Mouse (Mus musculus): ENCODE data around the gene Robo3. TPM values are rescaled to one million over a fixed set of nuclear protein-coding genes. Genes with fewer than 3 reads are reported as not detected.

Gene Robo3
- polyA plus RNA-seq, 1 experiment from 2014 or later: 20.5 TPM

DNA sequence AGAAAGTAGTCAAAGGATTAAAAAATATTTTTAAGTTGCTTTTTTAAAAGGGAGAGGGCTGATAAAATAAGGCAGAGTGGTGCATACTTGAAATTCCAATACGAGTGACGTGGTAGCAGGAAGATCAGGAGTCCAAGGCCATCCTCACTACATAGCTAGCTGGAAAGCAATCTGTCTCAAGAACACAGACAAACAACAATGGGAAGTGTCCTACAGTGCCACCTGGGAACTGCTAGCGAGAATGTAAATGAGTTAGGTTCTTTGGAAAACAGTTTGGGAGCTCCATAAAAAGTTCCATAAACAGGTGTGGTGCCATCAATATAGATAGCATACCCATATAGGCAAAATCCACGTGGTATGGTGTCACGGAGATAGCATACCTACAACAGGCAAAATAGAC lies 67.3 kb downstream of the Robo3 start:
- Histone ChIP-seq H3K4me3 (replicated peaks; ENCODE audit: low read length) (no peak overlapping the region), H3K9me3 (ENCODE audit: control insufficient read depth, low read length) (no peaks in the 10 kb centered on the region), H3K4me1 (replicated peaks; ENCODE audit: control insufficient read depth, insufficient read depth, low read length) (no peaks in the 10 kb centered on the region), H3K36me3 (replicated peaks; ENCODE audit: control insufficient read depth, insufficient read depth) (no peaks in the 10 kb centered on the region), H3K4me2 (replicated peaks) (no peak overlapping the region), H3K27me3 (ENCODE audit: control insufficient read depth, insufficient read depth, low read length) (no peaks in the 10 kb centered on the region), H3K9ac (no peak overlapping the region), H3K27ac (no peak overlapping the region)
- ATAC-seq (ENCODE audit: low FRiP score): no peak
- WGBS: 68% methylated on average over 5 of the region's 5 CpGs
- DNase-seq (ENCODE audit: low spot score): no peak

Other genes with a start within 250 kb of the Robo3 start
- 9.8 and 10.6 TPM in 2 replicates for gene Tmem218, start 225.0 kb downstream of the Robo3 start, polyA plus RNA-seq (2014; fragmentation: Nextera tagmentation; extraction: Ambion mirVana)
- gene Slc37a2, start 177.5 kb downstream of the Robo3 start, polyA plus RNA-seq (2014; fragmentation: Nextera tagmentation; extraction: Ambion mirVana): 1.6 and 2.0 TPM in 2 replicates
- gene Ccdc15, start 84.8 kb downstream of the Robo3 start, polyA plus RNA-seq (2014; fragmentation: Nextera tagmentation; extraction: Ambion mirVana): 6.6 and 7.0 TPM in 2 replicates
- 16.8 and 18.5 TPM in 2 replicates for gene Hepacam, start 65.9 kb downstream of the Robo3 start, polyA plus RNA-seq (2014; fragmentation: Nextera tagmentation; extraction: Ambion mirVana)
- 4.8 and 5.9 TPM in 2 replicates for gene Robo4, start 31.3 kb downstream of the Robo3 start, polyA plus RNA-seq (2014; fragmentation: Nextera tagmentation; extraction: Ambion mirVana)
- gene Msantd2, start 56.1 kb upstream of the Robo3 start, polyA plus RNA-seq (2014; fragmentation: Nextera tagmentation; extraction: Ambion mirVana): 29.9 and 36.6 TPM in 2 replicates
- gene Esam, start 94.8 kb upstream of the Robo3 start, polyA plus RNA-seq (2014; fragmentation: Nextera tagmentation; extraction: Ambion mirVana): 48.3 and 49.3 TPM in 2 replicates
- gene Vsig2, start 106.0 kb upstream of the Robo3 start, polyA plus RNA-seq (2014; fragmentation: Nextera tagmentation; extraction: Ambion mirVana): 0.42 and 1.1 TPM in 2 replicates
- 3.4 and 3.8 TPM in 2 replicates for gene Nrgn, start 119.7 kb upstream of the Robo3 start, polyA plus RNA-seq (2014; fragmentation: Nextera tagmentation; extraction: Ambion mirVana)
- 14.2 and 14.3 TPM in 2 replicates for gene Siae, start 122.5 kb upstream of the Robo3 start, polyA plus RNA-seq (2014; fragmentation: Nextera tagmentation; extraction: Ambion mirVana)
- 10.2 and 14.1 TPM in 2 replicates for gene Spa17, start 180.5 kb upstream of the Robo3 start, polyA plus RNA-seq (2014; fragmentation: Nextera tagmentation; extraction: Ambion mirVana)
- gene Tbrg1, start 224.1 kb upstream of the Robo3 start, polyA plus RNA-seq (2014; fragmentation: Nextera tagmentation; extraction: Ambion mirVana): 91.3 and 91.5 TPM in 2 replicates
- gene Panx3, start 236.0 kb upstream of the Robo3 start, polyA plus RNA-seq (2014; fragmentation: Nextera tagmentation; extraction: Ambion mirVana): 0.09 TPM in 1 of 2 replicates, not detected in the other